Mouse (Mus musculus) WW6 (cell line): ENCODE measurements around the gene Kirrel3.

Experiments used
- DNase-seq: peaks from one replicate; pipeline ENCODE4 v3.0.0-alpha.2; 2013; ENCODE audit warnings: low read depth, low spot score

Gene Kirrel3

GRCm38 (mm10) chr9:35057631-35058030, 571.9 kb downstream of the Kirrel3 start:
- DNase-seq, result no peak

- no peak for DNase-seq
Measured at GRCm38 (mm10) chr9:35058186-35058585, 572.5 kb downstream of the Kirrel3 start.

GRCm38 (mm10) chr9:35058596-35059354, 573.1 kb downstream of the Kirrel3 start:
- DNase-seq, result no peak

GRCm38 (mm10) chr9:35059881-35060280, 574.2 kb downstream of the Kirrel3 start:
- no peak for DNase-seq

GRCm38 (mm10) chr9:35061446-35061845, 575.8 kb downstream of the Kirrel3 start:
- DNase-seq, result no peak
